In the genomic region with DNA sequence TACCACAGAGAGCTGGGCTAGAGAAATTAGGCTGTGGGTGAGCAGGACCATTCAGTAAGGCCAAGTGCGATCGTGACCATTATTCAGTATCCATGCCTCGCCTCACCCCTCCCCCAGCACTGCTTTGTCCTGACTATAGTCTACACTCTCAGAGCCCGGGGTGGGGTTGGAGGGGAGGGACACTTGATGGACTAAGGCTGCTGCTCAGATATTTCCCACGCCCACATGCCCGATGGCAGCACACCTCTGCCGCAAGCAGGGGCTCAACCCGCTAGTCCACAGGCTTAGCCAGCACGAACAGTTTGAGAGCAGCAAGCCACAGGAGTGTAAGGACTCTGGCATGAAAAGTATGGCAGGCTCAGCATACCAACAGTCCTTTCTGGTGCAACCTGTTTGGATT, we compare ENCODE assay signal across 18 mouse cellular contexts. TPM values are rescaled to one million over a fixed set of nuclear protein-coding genes. Genes with fewer than 3 reads are reported as not detected.
DNase-seq lines count a peak whose midpoint lies in the region.
"Had no signal": no experiment of that assay in that cellular context is flagged by ENCODE, and none has a peak within 500 bp of the region (broad histone marks: within the 10 kb centered on the region; RNA-seq: fewer than 3 reads in every experiment).

No protein-coding gene starts in this region.

- peaks cover 19% of the 10 kb centered on the region for H3K4me1 ChIP-seq in hindbrain, embryonic 10.5 days (replicated peaks)

- no peaks in the 10 kb centered on the region for H3K9me3 ChIP-seq in hindbrain, embryonic 10.5 days

- H3K27me3 ChIP-seq in hindbrain, embryonic 10.5 days (ENCODE audit: insufficient read depth, poor library complexity, severe bottlenecking), result peaks cover 5% of the 10 kb centered on the region; the same call in 1 of the 2 replicates
- H3K27me3 ChIP-seq: Patski had no signal

- peak overlapping the region; percentile 73 for H3K27ac ChIP-seq in hindbrain, embryonic 10.5 days

- DNase-seq in embryo, embryonic 10.5 days (ENCODE audit: low spot score), result peak; percentile 65
- peak; percentile 37 for DNase-seq in hindbrain, embryonic 10.5 days (ENCODE audit: low spot score)
- DNase-seq in lung, postnatal 14 days, result peak; percentile 38
- DNase-seq in neural tube, embryonic 10.5 days (ENCODE audit: extremely low spot score, low spot score), result peak; percentile 31
- no peak for DNase-seq in spleen, adult 18-20 months
- no peak for DNase-seq in spleen, postnatal 10 days (ENCODE audit: low spot score in 2 of 2)
- DNase-seq in gastrocnemius, postnatal 25 days, result no peak
- DNase-seq in cerebellum, postnatal 36 days, result no peak
- DNase-seq: adrenal gland, postnatal 25 days; cerebellum, adult 2 months; lung, embryonic 14.5 days had no signal

- no peak overlapping the region for H3K4me3 ChIP-seq in hindbrain, embryonic 10.5 days
- H3K4me3 ChIP-seq: erythroblast, embryonic 14.5 days had no signal

- WGBS in hindbrain, embryonic 10.5 days, result 65% methylated on average over 9 of the region's 9 CpGs

- H3K36me3 ChIP-seq in hindbrain, embryonic 10.5 days, result no peaks in the 10 kb centered on the region

RNA-seq across cellular contexts. Expression of gene Nr1h5, which starts 6.1 kb away (rescaled TPM):
- not detected in 2 replicates for polyA plus RNA-seq in hindbrain, embryonic 10.5 days (2016; fragmentation: Nextera tagmentation; extraction: Ambion mirVana)
- total RNA-seq in gastrocnemius, postnatal 25 days (2021), result not detected
- total RNA-seq: adrenal gland, postnatal 25 days; heart, postnatal 25 days had no signal
- polyA plus RNA-seq: CD4-positive, CD25-positive, alpha-beta regulatory T cell, adult 4 months; cerebellum, adult 2 months; erythroblast, embryonic 14.5 days; large intestine, adult 2 months; limb, embryonic 11.5 days; lung, embryonic 14.5 days had no signal

RNA-seq across cellular contexts. Expression of gene Sike1, which starts 25.4 kb away (rescaled TPM):
- polyA plus RNA-seq in hindbrain, embryonic 10.5 days (2016; fragmentation: Nextera tagmentation; extraction: Ambion mirVana), result 72.2 and 77.5 TPM in 2 replicates
- 10 to 100 TPM; 45.8 to 48.5 TPM for total RNA-seq in gastrocnemius, postnatal 25 days (2021)

RNA-seq across cellular contexts. Expression of gene Sycp1, which starts 34.2 kb away (rescaled TPM):
- not detected in 2 replicates for polyA plus RNA-seq in hindbrain, embryonic 10.5 days (2016; fragmentation: Nextera tagmentation; extraction: Ambion mirVana)
- not detected for total RNA-seq in gastrocnemius, postnatal 25 days (2021)
- total RNA-seq: adrenal gland, postnatal 25 days; heart, postnatal 25 days had no signal
- polyA plus RNA-seq: CD4-positive, CD25-positive, alpha-beta regulatory T cell, adult 4 months; erythroblast, embryonic 14.5 days; gonadal fat pad, adult 2 months; large intestine, adult 2 months; limb, embryonic 11.5 days; lung, embryonic 14.5 days; Patski had no signal

RNA-seq across cellular contexts. Expression of gene Csde1, which starts 50.2 kb away (rescaled TPM):
- polyA plus RNA-seq in hindbrain, embryonic 10.5 days (2016; fragmentation: Nextera tagmentation; extraction: Ambion mirVana), result 362 and 433 TPM in 2 replicates
- 100 to 1,000 TPM; 791 to 814 TPM for total RNA-seq in gastrocnemius, postnatal 25 days (2021)

Comparison
In these comparisons a context has a peak if more than half of its experiments do, and no peak if none do; other contexts are left out.
1. DNase-seq: peak in embryo, embryonic 10.5 days (single experiment), hindbrain, embryonic 10.5 days (single experiment), lung, postnatal 14 days (single experiment) and neural tube, embryonic 10.5 days (single experiment); none in spleen, adult 18-20 months (0 of 2), spleen, postnatal 10 days (0 of 2), gastrocnemius, postnatal 25 days (single experiment) and cerebellum, postnatal 36 days (0 of 2).